Mouse (Mus musculus) hindbrain, embryonic 13.5 days (tissue): Measurements from ENCODE around the gene Patz1. TPM values are rescaled to one million over a fixed set of nuclear protein-coding genes. Genes with fewer than 3 reads are reported as not detected.
A peak's percentile ranks its signal among the peaks of the same experiment; 100 is the strongest.

Experiments
- ATAC-seq: fragments of 200-750 bp; cut with Nextera tagmentation; 2 replicates; pipeline ENCODE4 v1.8.0; 2017; ENCODE audit warnings: moderate TSS enrichment; ENCODE audit not compliant: low FRiP score
- H3K27ac ChIP-seq: fragments of 300-500 bp; sonication (generic); 2 replicates; pipeline ENCODE4 v1.5.1; 2015; ENCODE audit warnings: inconsistent platforms, mild to moderate bottlenecking, moderate library complexity
- H3K27me3 ChIP-seq: fragments of 300-500 bp; sonication (generic); 2 replicates; pipeline ENCODE4 v1.6.1; 2015; ENCODE audit warnings: mild to moderate bottlenecking, inconsistent platforms
- H3K36me3 ChIP-seq: fragments of 300-500 bp; sonication (generic); 2 replicates; pipeline ENCODE4 v1.6.1; 2015; ENCODE audit warnings: mild to moderate bottlenecking, inconsistent platforms
- H3K4me1 ChIP-seq: fragments of 300-500 bp; sonication (generic); replicated peaks from 2 replicates; pipeline ENCODE4 v1.6.1; 2015; ENCODE audit warnings: inconsistent platforms
- H3K4me2 ChIP-seq: fragments of 300-500 bp; sonication (generic); 2 replicates; pipeline ENCODE4 v1.6.1; 2015; ENCODE audit warnings: inconsistent platforms, mild to moderate bottlenecking, moderate library complexity
- H3K4me3 ChIP-seq: fragments of 300-500 bp; sonication (generic); 2 replicates; pipeline ENCODE4 v1.5.1; 2015; ENCODE audit warnings: mild to moderate bottlenecking, inconsistent platforms
- H3K9ac ChIP-seq: fragments of 300-500 bp; sonication (generic); 2 replicates; pipeline ENCODE4 v1.6.1; 2015; ENCODE audit warnings: mild to moderate bottlenecking, inconsistent platforms
- H3K9me3 ChIP-seq: fragments of 300-500 bp; sonication (generic); 2 replicates; pipeline ENCODE4 v1.6.1; 2016; ENCODE audit warnings: inconsistent platforms
- WGBS: fragments of 180-500 bp; shearing (Covaris S2); methylation state at CpG from one replicate; pipeline ENCODE4 v1.1.7; 2015; 5-methylcytosine and 5-hydroxymethylcytosine counted together
- polyA plus RNA-seq: library from polyadenylated mRNA; unstranded; fragments of >200 nt; fragmentation: Nextera tagmentation; extraction: Ambion mirVana; gene quantifications from 2 replicates; pipeline ENCODE4 v1.2.1, GENCODE M21; 2015

The Patz1 gene
- polyA plus RNA-seq, 1 experiment from 2014 or later, result 69.6 TPM

DNA sequence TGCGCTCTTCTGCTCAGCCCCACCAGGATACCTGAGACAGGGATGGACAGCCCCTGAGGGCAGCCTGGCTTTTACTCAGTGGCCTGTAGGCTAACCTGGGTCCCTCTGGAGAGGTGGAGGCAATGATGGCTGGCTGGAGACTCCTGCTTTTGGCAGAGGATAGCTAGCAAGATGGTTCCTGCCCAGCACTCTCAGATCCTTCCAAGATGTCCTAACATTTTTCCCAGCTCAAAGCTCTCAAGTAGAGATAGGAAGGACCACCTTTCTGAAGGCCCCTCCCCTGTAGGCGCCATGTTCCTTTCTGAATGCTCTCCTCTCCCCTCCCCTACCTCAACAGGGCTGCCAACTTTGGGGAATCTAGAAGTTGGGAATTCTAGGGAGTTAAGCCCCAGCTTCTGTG, 6.0 kb downstream of the Patz1 start:
- WGBS, result 87% methylated on average over 2 of the region's 2 CpGs
- H3K27me3 ChIP-seq, result no peaks in the 10 kb centered on the region
- no peaks in the 10 kb centered on the region for H3K9me3 ChIP-seq
- H3K36me3 ChIP-seq, result peaks cover 63% of the 10 kb centered on the region
- H3K9ac ChIP-seq, result peak overlapping the region; percentile 96
- peak overlapping the region; percentile 82 for H3K4me3 ChIP-seq
- H3K4me2 ChIP-seq, result peak overlapping the region; percentile 100
- 0 out of 2 replicates have a peak overlapping the region, but pooled peaks have one; percentile 100 for H3K27ac ChIP-seq
- H3K4me1 ChIP-seq, result peaks cover 59% of the 10 kb centered on the region
- no peak for ATAC-seq

DNA sequence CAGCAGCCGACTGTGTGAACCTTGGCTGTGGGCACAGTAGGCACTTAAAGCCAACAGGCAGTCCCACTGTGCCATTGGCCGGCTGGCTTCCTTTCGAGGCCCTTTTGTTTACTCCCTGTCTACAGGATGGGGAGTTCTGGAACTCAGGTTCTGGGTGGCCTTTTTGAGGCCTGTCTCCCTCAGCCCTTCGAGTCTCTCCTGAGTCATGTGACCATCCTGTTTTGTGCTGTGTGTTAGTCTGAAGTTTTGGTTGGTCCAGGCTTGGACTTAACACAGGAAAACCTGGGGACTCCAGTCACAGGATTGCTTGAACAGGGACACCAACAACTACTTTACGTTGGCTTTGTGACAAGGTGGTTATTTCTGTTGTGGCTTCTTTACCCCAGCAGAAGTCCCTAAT, 7.4 kb downstream of the Patz1 start:
- 70% methylated on average over 5 of the region's 5 CpGs for WGBS
- peaks cover 57% of the 10 kb centered on the region for H3K4me1 ChIP-seq
- no peak overlapping the region for H3K27ac ChIP-seq
- H3K9ac ChIP-seq, result peak overlapping the region; percentile 65
- no peak for ATAC-seq
- no peaks in the 10 kb centered on the region for H3K27me3 ChIP-seq
- no peak overlapping the region for H3K4me3 ChIP-seq
- no peaks in the 10 kb centered on the region for H3K9me3 ChIP-seq
- peaks cover 76% of the 10 kb centered on the region for H3K36me3 ChIP-seq
- peak overlapping the region; percentile 29; the same call in 1 of the 2 replicates for H3K4me2 ChIP-seq

GRCm38 (mm10) chr11:3297871-3298812, 9.5 kb downstream of the Patz1 start:
- peaks cover 97% of the 10 kb centered on the region for H3K36me3 ChIP-seq

GRCm38 (mm10) chr11:3298813-3299185, 10.1 kb downstream of the Patz1 start:
- Histone ChIP-seq H3K27ac (no peak overlapping the region), H3K9ac (no peak overlapping the region), H3K9me3 (no peaks in the 10 kb centered on the region), H3K27me3 (no peaks in the 10 kb centered on the region), H3K4me3 (no peak overlapping the region), H3K36me3 (peaks cover 99% of the 10 kb centered on the region), H3K4me1 (peaks cover 40% of the 10 kb centered on the region), H3K4me2 (no peak overlapping the region)
- no peak for ATAC-seq
- WGBS, result 92% methylated on average over 14 of the region's 14 CpGs

More at GRCm38 (mm10) chr11:3297871-3298812, 9.5 kb downstream of the Patz1 start:
- Histone ChIP-seq H3K4me3 (no peak overlapping the region), H3K4me2 (no peak overlapping the region), H3K9me3 (no peaks in the 10 kb centered on the region), H3K27ac (no peak overlapping the region), H3K27me3 (no peaks in the 10 kb centered on the region), H3K4me1 (peaks cover 47% of the 10 kb centered on the region), H3K9ac (peak overlapping the region; percentile 19; the same call in 1 of the 2 replicates)
- ATAC-seq, result no peak
- WGBS, result 85% methylated on average over 10 of the region's 10 CpGs

GRCm38 (mm10) chr11:3301075-3301474, 12.4 kb downstream of the Patz1 start:
- ATAC-seq, result no peak
- Histone ChIP-seq H3K36me3 (peaks cover 99% of the 10 kb centered on the region), H3K9ac (no peak overlapping the region), H3K4me2 (no peak overlapping the region), H3K4me1 (peaks cover 17% of the 10 kb centered on the region), H3K4me3 (no peak overlapping the region), H3K9me3 (no peaks in the 10 kb centered on the region), H3K27me3 (no peaks in the 10 kb centered on the region), H3K27ac (no peak overlapping the region)
- 93% methylated on average over 5 of the region's 5 CpGs for WGBS

DNA sequence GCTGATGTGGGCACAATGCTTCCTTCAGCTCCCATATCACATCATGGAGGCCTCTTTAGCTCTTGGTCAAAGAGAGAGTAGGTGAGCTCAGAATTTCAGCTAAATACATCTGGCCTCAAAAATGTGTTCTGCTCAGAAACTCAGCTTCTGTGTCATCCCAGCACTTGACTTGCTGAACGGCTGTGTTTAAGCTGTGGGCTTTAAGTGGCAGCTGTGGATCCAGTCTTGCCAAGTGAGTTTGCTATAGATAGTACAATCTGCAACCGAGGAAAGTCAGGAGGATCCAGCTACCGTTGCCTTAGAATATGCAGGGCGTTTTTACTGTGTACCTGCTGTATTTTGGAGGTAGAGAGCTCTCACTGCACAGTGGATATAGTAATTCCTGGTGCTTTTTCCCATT, 13.7 kb downstream of the Patz1 start:
- Histone ChIP-seq H3K27ac (no peak overlapping the region), H3K4me3 (no peak overlapping the region), H3K4me1 (0 out of 2 replicates have a peak, but pooled peaks cover 5% of the 10 kb centered on the region), H3K9me3 (no peaks in the 10 kb centered on the region), H3K27me3 (no peaks in the 10 kb centered on the region), H3K9ac (0 out of 2 replicates have a peak overlapping the region, but pooled peaks have one; percentile 3), H3K36me3 (peaks cover 99% of the 10 kb centered on the region), H3K4me2 (no peak overlapping the region)
- WGBS, result 96% methylated on average over 4 of the region's 4 CpGs
- no peak for ATAC-seq

GRCm38 (mm10) chr11:3302792-3303191, 14.1 kb downstream of the Patz1 start:
- H3K36me3 ChIP-seq, result peaks cover 99% of the 10 kb centered on the region
- ATAC-seq, result no peak
- no peaks in the 10 kb centered on the region for H3K9me3 ChIP-seq
- no peaks in the 10 kb centered on the region for H3K27me3 ChIP-seq
- no peak overlapping the region for H3K4me2 ChIP-seq
- no peak overlapping the region for H3K4me3 ChIP-seq
- WGBS, result 81% methylated on average over 4 of the region's 4 CpGs
- H3K27ac ChIP-seq, result no peak overlapping the region
- 0 out of 2 replicates have a peak, but pooled peaks cover 3% of the 10 kb centered on the region for H3K4me1 ChIP-seq
- H3K9ac ChIP-seq, result no peak overlapping the region

DNA sequence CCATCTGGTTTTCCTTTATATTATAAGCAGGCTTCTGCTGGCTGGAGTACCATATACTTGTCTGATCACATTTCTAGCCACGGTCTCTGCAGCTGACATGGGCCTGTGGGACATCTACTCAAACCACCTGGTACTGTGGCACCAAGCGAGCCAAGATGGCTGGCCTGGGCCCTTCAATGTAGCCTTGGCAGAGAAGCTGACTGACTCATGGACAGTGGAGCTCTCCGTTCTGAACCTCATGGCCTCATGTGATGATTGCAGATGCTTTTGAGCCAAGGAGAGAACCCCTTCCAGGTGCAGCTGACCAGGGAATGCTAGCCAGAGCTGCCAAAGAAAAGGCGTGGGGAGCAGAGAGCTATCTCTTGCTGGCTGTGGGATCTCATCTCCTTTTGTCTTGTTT, 17.1 kb downstream of the Patz1 start:
- no peaks in the 10 kb centered on the region for H3K9me3 ChIP-seq
- H3K4me3 ChIP-seq, result no peak overlapping the region
- no peak overlapping the region for H3K4me2 ChIP-seq
- H3K4me1 ChIP-seq, result 0 out of 2 replicates have a peak, but pooled peaks cover 3% of the 10 kb centered on the region
- H3K27me3 ChIP-seq, result no peaks in the 10 kb centered on the region
- no peak overlapping the region for H3K27ac ChIP-seq
- peaks cover 100% of the 10 kb centered on the region for H3K36me3 ChIP-seq
- 90% methylated on average over 4 of the region's 4 CpGs for WGBS
- no peak overlapping the region for H3K9ac ChIP-seq
- ATAC-seq, result no peak

GRCm38 (mm10) chr11:3307875-3308274, 19.2 kb downstream of the Patz1 start:
- Histone ChIP-seq H3K36me3 (peaks cover 96% of the 10 kb centered on the region), H3K27me3 (no peaks in the 10 kb centered on the region), H3K4me3 (no peak overlapping the region), H3K27ac (no peak overlapping the region), H3K9me3 (no peaks in the 10 kb centered on the region), H3K4me2 (no peak overlapping the region), H3K9ac (no peak overlapping the region), H3K4me1 (0 out of 2 replicates have a peak, but pooled peaks cover 1% of the 10 kb centered on the region)
- 92% methylated on average over 3 of the region's 3 CpGs for WGBS
- no peak for ATAC-seq

DNA sequence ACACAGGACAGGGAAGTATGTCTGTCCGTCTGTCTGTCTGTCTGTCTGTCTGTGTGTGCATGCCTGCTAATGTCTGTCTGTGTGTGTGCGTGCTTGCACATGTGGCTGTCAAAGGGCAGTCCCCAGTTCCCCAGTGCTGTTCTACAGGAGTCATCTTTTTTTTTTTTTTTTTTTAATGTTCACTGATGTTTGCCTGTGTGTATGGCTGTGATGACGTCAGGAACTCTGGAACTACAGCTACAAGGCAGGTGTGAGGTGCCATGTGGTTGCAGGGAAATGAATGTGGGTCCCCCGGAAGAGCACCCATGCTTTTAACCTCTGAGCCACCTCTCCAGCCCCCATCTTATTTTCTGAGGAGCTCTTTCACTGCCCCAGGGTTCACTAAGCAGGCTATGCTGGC, 21.2 kb downstream of the Patz1 start:
- Histone ChIP-seq H3K9ac (no peak overlapping the region), H3K9me3 (no peaks in the 10 kb centered on the region), H3K27me3 (no peaks in the 10 kb centered on the region), H3K4me3 (no peak overlapping the region), H3K36me3 (peaks cover 76% of the 10 kb centered on the region), H3K4me2 (no peak overlapping the region), H3K27ac (no peak overlapping the region), H3K4me1 (0 out of 2 replicates have a peak, but pooled peaks cover 3% of the 10 kb centered on the region)
- ATAC-seq, result no peak
- 88% methylated on average over 4 of the region's 4 CpGs for WGBS

- H3K4me3 ChIP-seq, result no peak overlapping the region
- no peak overlapping the region for H3K27ac ChIP-seq
- no peak overlapping the region for H3K9ac ChIP-seq
- no peaks in the 10 kb centered on the region for H3K27me3 ChIP-seq
- H3K9me3 ChIP-seq, result no peaks in the 10 kb centered on the region
- H3K4me2 ChIP-seq, result no peak overlapping the region
- peaks cover 65% of the 10 kb centered on the region for H3K36me3 ChIP-seq
- 0 out of 2 replicates have a peak, but pooled peaks cover 3% of the 10 kb centered on the region for H3K4me1 ChIP-seq
- WGBS, result 92% methylated on average over 10 of the region's 10 CpGs
- no peak for ATAC-seq
Observed at GRCm38 (mm10) chr11:3310789-3311585, 22.3 kb downstream of the Patz1 start.
